Mouse (Mus musculus) hematopoietic multipotent progenitor cell, adult 10-12 weeks (in vitro differentiated cells): ENCODE results near the gene Rab33b. TPM values are rescaled to one million over a fixed set of nuclear protein-coding genes. Genes with fewer than 3 reads are reported as not detected.

Experiments
- polyA plus RNA-seq: library from polyadenylated mRNA; stranded (reverse); fragments of >175 nt; gene quantifications from 2 replicates; pipeline ENCODE4 v1.2.3, GENCODE M21; 2012; ENCODE audit warnings: low replicate concordance

The Rab33b gene
- 14.2 and 17.7 TPM in 2 replicates for polyA plus RNA-seq

DNA sequence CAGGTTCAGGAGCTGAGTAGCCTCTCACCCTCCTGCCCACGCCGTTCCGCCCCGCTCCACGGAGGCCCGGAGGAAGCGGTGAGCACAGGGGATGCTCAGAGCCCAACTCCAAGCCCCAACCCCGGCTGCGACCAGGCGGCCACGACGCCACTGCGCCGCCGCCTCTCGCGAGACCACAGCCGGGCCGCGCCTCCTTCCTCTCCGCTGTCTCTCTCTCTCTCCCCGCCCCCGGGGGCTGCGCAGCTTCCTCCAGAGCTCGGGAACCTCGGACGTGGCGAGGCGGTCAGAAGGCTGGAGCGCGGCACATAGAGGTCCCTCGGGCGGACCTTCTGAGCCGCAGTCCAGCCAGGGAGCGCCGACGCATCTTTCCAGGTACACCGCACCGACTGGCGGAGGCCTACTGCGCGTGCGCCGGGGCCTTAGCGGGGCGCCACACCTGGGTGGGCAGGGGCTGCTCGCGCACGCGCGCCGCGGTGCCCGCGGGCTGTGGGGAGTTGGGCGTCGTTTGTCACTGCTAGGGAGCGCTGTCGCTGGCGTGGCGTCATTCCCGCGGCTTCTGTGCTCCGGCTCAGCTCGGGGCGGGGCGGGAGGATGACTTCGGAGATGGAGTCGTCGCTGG lies at the start of gene Rab33b:
Gene Rab33b, plus strand, starts transcription at position 180 of the 619 bp plus-strand sequence.

Other genes with a start within 250 kb of the Rab33b start
- gene Elf2, start 143.3 kb upstream of the Rab33b start, polyA plus RNA-seq: 23.3 and 49.5 TPM in 2 replicates
- gene Mgarp, start 87.2 kb upstream of the Rab33b start, polyA plus RNA-seq: 0.11 and 0.25 TPM in 2 replicates
- 1.2 and 36.4 TPM in 2 replicates for gene Ndufc1, start 74.9 kb upstream of the Rab33b start, polyA plus RNA-seq
- 8.0 and 8.6 TPM in 2 replicates for gene Naa15, start 68.8 kb upstream of the Rab33b start, polyA plus RNA-seq
- 6.8 and 10.1 TPM in 2 replicates for gene Setd7, start 77.0 kb downstream of the Rab33b start, polyA plus RNA-seq
- gene Mgst2, start 176.4 kb downstream of the Rab33b start, polyA plus RNA-seq: 3.0 and 3.4 TPM in 2 replicates